Mouse (Mus musculus) intestine, embryonic 14.5 days (tissue): ENCODE data around the gene Chaf1a. TPM values are rescaled to one million over a fixed set of nuclear protein-coding genes. Genes with fewer than 3 reads are reported as not detected.

Experiments
- ATAC-seq: fragments of 200-750 bp; cut with Nextera tagmentation; replicated peaks from 2 replicates; pipeline ENCODE4 v1.8.0; 2017; ENCODE audit warnings: low read depth, moderate number of reproducible peaks, moderate TSS enrichment, moderate library complexity; ENCODE audit not compliant: low FRiP score, low TSS enrichment
- DNase-seq: peaks from one replicate; pipeline ENCODE4 v3.0.0-alpha.2; 2018; ENCODE audit warnings: low spot score
- H3K27ac ChIP-seq: fragments of 300-500 bp; sonication (generic); 2 replicates; pipeline ENCODE4 v1.5.1; 2014; ENCODE audit warnings: low read depth, mild to moderate bottlenecking, control low read depth
- H3K27me3 ChIP-seq: fragments of 300-500 bp; sonication (generic); replicated peaks from 2 replicates; pipeline ENCODE4 v1.6.1; 2014; ENCODE audit warnings: low read length, control low read depth; ENCODE audit not compliant: control insufficient read depth, insufficient read depth
- H3K36me3 ChIP-seq: fragments of 300-500 bp; sonication (generic); 2 replicates; pipeline ENCODE4 v1.6.1; 2014; ENCODE audit warnings: low read length, control low read depth; ENCODE audit not compliant: control insufficient read depth, insufficient read depth
- H3K4me1 ChIP-seq: fragments of 300-500 bp; sonication (generic); replicated peaks from 2 replicates; pipeline ENCODE4 v1.6.1; 2014; ENCODE audit warnings: low read length, control low read depth, mixed read lengths; ENCODE audit not compliant: control insufficient read depth, insufficient read depth
- H3K4me2 ChIP-seq: fragments of 300-500 bp; sonication (generic); 2 replicates; pipeline ENCODE4 v1.6.1; 2014; ENCODE audit warnings: low read length
- H3K4me3 ChIP-seq: fragments of 300-500 bp; sonication (generic); 2 replicates; pipeline ENCODE4 v1.5.1; 2014; ENCODE audit warnings: low read depth, low read length, control low read depth, mixed read lengths
- H3K9ac ChIP-seq: fragments of 300-500 bp; sonication (generic); 2 replicates; pipeline ENCODE4 v1.6.1; 2014; ENCODE audit warnings: mild to moderate bottlenecking, low read length
- H3K9me3 ChIP-seq: fragments of 300-500 bp; sonication (generic); 2 replicates; pipeline ENCODE4 v1.6.1; 2016; ENCODE audit warnings: low read length, control low read depth; ENCODE audit not compliant: control insufficient read depth
- WGBS: fragments of 180-500 bp; shearing (Covaris S2); extraction: QIAGEN DNeasy Blood & Tissue Kit; methylation state at CpG from one replicate; pipeline ENCODE4 v1.1.7; 2014; 5-methylcytosine and 5-hydroxymethylcytosine counted together
- polyA plus RNA-seq: library from polyadenylated mRNA; unstranded; fragments of >200 nt; fragmentation: Nextera tagmentation; extraction: Ambion mirVana; gene quantifications from 2 replicates; pipeline ENCODE4 v1.2.1, GENCODE M21; 2014

The Chaf1a gene
- 21.0 and 21.8 TPM in 2 replicates for polyA plus RNA-seq

GRCm38 (mm10) chr17:56040030-56040856 lies at the start of gene Chaf1a:
Gene Chaf1a (plus strand): TSS chr17:56040439.
- DNase-seq: peak; percentile 91
- Histone ChIP-seq H3K9ac (peak within 1 kb of the TSS; percentile 74), H3K4me1 (peaks cover 22% of the 10 kb centered on the region), H3K4me2 (peak within 1 kb of the TSS; percentile 69), H3K4me3 (peak within 1 kb of the TSS; percentile 61), H3K36me3 (peaks cover 24% of the 10 kb centered on the region), H3K27me3 (no peaks in the 10 kb centered on the region), H3K27ac (peak within 1 kb of the TSS; percentile 73), H3K9me3 (no peaks in the 10 kb centered on the region)
- ATAC-seq: peak; percentile 88
- WGBS: under 1% methylated on average over 68 of the region's 68 CpGs

GRCm38 (mm10) chr17:55996007-55996406 lies 44.2 kb upstream of the Chaf1a start:
- 82% methylated on average over 15 of the region's 15 CpGs for WGBS
- DNase-seq (no peak), ATAC-seq (no peak)
- Histone ChIP-seq H3K4me2 (no peak overlapping the region), H3K4me1 (no peaks in the 10 kb centered on the region), H3K4me3 (no peak overlapping the region), H3K9me3 (no peaks in the 10 kb centered on the region), H3K27ac (no peak overlapping the region), H3K27me3 (peaks cover 7% of the 10 kb centered on the region; the same call in 1 of the 2 replicates), H3K9ac (no peak overlapping the region), H3K36me3 (no peaks in the 10 kb centered on the region)

- no peak overlapping the region for H3K9ac ChIP-seq
Measured at GRCm38 (mm10) chr17:55999794-56000499, 40.3 kb upstream of the Chaf1a start.

GRCm38 (mm10) chr17:56003000-56003399 lies 37.2 kb upstream of the Chaf1a start:
- DNase-seq (no peak), ATAC-seq (no peak)
- Histone ChIP-seq H3K36me3 (no peaks in the 10 kb centered on the region), H3K4me1 (peaks cover 10% of the 10 kb centered on the region; the same call in 1 of the 2 replicates), H3K4me2 (no peak overlapping the region), H3K9me3 (no peaks in the 10 kb centered on the region), H3K4me3 (no peak overlapping the region), H3K9ac (no peak overlapping the region), H3K27me3 (peaks cover 8% of the 10 kb centered on the region; the same call in 1 of the 2 replicates), H3K27ac (no peak overlapping the region)
- 84% methylated on average over 3 of the region's 3 CpGs for WGBS

More at GRCm38 (mm10) chr17:55999794-56000499, 40.3 kb upstream of the Chaf1a start:
- ATAC-seq: peak; percentile 26; the same call in 1 of the 2 replicates
- H3K27me3 ChIP-seq: peaks cover 8% of the 10 kb centered on the region; the same call in 1 of the 2 replicates
- no peak overlapping the region for H3K4me3 ChIP-seq
- no peak overlapping the region for H3K27ac ChIP-seq
- 10% methylated on average over 30 of the region's 30 CpGs for WGBS
- DNase-seq: no peak
- no peaks in the 10 kb centered on the region for H3K9me3 ChIP-seq
- H3K36me3 ChIP-seq: no peaks in the 10 kb centered on the region
- peak overlapping the region; percentile 11 for H3K4me2 ChIP-seq
- H3K4me1 ChIP-seq: no peaks in the 10 kb centered on the region

DNA sequence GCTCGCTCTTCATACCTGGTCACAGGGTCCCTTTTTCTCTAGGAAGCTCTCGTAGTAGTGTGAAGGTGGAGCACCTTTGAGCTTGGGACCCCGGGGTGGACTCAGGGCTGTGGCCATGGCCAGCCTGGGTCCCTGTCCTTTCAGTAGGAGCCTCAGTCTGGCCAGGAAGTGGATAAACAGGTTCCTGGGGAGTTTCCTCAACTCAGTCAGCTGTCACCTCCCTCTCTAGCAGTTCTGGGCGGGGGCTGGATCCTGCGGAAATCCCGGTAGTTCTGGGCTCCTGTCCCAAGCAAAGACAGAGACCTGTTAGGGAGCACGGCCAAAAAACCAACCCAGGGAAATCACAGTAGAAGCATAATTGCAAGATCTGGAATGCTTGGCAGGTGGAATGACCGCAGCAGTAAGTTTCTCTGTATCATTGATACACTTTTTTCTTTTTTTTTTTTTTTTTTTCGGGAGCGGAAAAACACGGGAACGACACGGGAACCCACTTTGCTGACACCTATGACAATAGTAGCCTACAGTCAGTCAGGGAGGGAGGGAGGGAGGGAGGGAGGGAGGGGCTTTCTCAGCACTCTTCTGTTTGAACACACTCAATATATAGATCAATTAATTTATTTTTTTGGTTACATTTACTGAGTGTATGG lies 34.7 kb upstream of the Chaf1a start, which contains the start of the genes Stap2 and Mpnd:
TSS of gene Stap2 (minus strand) at position 170 of the 647 bp plus-strand sequence.
TSS of gene Mpnd (plus strand) at position 297 of the 647 bp plus-strand sequence.
- Histone ChIP-seq H3K4me1 (peaks cover 19% of the 10 kb centered on the region), H3K27ac (no peak within 1 kb of the TSS), H3K9me3 (no peaks in the 10 kb centered on the region), H3K4me3 (peak within 1 kb of the TSS; percentile 24), H3K36me3 (no peaks in the 10 kb centered on the region), H3K4me2 (peak within 1 kb of the TSS; percentile 42), H3K9ac (peak within 1 kb of the TSS; percentile 27; the same call in 1 of the 2 replicates), H3K27me3 (peaks cover 6% of the 10 kb centered on the region; the same call in 1 of the 2 replicates)
- 38% methylated on average over 13 of the region's 13 CpGs for WGBS
- no peak for ATAC-seq
- DNase-seq: no peak

DNA sequence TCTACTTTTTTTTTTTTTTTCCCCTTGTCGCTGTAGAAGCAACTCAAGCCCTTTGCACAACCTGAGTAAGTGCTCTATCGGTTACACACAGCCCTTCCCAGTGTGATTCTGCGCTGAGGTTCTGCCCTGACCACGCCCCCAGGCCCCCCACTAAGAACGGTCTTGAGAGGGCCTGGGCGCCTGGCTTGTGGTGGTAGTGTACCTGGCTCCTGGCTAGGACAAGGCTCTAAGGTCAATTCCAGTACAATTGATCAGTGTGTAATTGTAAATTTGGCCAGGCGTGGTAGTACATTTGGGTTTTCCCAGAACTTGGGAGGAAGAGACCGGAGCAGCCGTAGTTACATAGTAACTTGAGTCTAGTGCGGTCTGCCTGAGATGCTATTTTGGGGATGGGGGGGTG lies 33.3 kb upstream of the Chaf1a start:
- H3K4me3 ChIP-seq: no peak overlapping the region
- H3K9ac ChIP-seq: no peak overlapping the region
- peaks cover 20% of the 10 kb centered on the region for H3K4me1 ChIP-seq
- no peak for DNase-seq
- peaks cover 13% of the 10 kb centered on the region for H3K36me3 ChIP-seq
- H3K27ac ChIP-seq: no peak overlapping the region; the same call in 1 of the 2 replicates
- WGBS: 48% methylated on average over 10 of the region's 10 CpGs
- no peak overlapping the region for H3K4me2 ChIP-seq
- no peaks in the 10 kb centered on the region for H3K9me3 ChIP-seq
- no peaks in the 10 kb centered on the region for H3K27me3 ChIP-seq
- ATAC-seq: no peak

DNA sequence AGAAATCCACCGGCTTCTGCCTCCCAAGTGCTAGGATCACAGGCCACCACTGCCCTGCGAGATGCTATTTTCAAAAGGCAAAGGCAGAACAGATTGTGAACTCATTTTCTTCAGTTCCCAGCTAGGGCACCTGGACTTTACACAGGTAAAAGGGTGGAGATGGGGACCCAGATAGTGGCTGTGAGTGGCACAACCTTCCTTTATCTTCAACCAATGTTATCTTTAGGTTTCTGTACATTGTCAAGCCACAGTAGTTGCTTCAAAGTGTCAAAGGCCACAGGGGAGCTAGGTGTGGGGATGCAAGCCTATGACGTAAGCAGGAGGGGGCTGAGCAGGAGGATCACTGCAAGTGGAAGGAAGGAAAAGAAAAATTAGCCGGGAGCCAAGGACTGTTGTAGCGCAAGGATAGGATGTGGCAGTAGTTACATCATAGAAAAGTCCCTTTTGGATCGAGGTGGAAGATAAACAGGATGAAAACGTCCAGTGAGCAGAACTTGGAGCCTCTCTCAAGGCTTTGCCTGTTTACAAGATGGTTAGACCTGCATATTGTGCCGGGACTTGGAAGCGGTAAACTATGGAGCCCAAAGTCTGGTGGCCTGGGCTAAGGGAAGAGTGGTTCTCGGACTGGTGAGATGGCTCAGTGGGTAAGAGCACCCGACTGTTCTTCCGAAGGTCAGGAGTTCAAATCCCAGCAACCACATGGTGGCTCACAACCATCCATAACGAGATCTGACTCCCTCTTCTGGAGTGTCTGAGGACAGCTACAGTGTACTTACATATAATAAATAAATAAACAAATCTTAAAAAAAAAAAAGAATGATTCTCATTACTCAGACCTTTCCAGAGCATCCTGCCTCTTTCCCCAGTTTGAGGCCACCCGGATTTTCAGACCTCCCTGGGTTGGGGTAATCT lies 32.5 kb upstream of the Chaf1a start:
- DNase-seq (peak; percentile 69), ATAC-seq (peak; percentile 33)
- peaks cover 20% of the 10 kb centered on the region for H3K36me3 ChIP-seq
- peak overlapping the region; percentile 87 for H3K27ac ChIP-seq
- 20% methylated on average over 13 of the region's 14 CpGs for WGBS
- H3K4me2 ChIP-seq: peak overlapping the region; percentile 100
- no peaks in the 10 kb centered on the region for H3K27me3 ChIP-seq
- peaks cover 20% of the 10 kb centered on the region for H3K4me1 ChIP-seq
- H3K9me3 ChIP-seq: no peaks in the 10 kb centered on the region
- peak overlapping the region; percentile 40 for H3K9ac ChIP-seq
- H3K4me3 ChIP-seq: peak overlapping the region; percentile 94
